Mouse (Mus musculus) cortical plate, adult 2 months (tissue): ENCODE results near the gene Lrp8.

Source experiments
- CTCF ChIP-seq: fragments of 200-500 bp; IDR thresholded peaks from 2 replicates; pipeline ENCODE4 v1.5.1; 2011; ENCODE audit warnings: mild to moderate bottlenecking, control low read depth, low read length; ENCODE audit not compliant: insufficient read depth; ENCODE audit errors: extremely low read depth
- POLR2A ChIP-seq: fragments of 200-500 bp; IDR thresholded peaks from 2 replicates; pipeline ENCODE4 v1.6.1; 2011; ENCODE audit warnings: mild to moderate bottlenecking, low read length, control low read depth; ENCODE audit not compliant: insufficient read depth; ENCODE audit errors: extremely low read depth

- TF ChIP-seq CTCF (no peak), POLR2A (no peak)
Observed at GRCm38 (mm10) chr4:107829675-107830074, 27.6 kb downstream of the Lrp8 start.
